Mouse (Mus musculus): ENCODE results near the gene Rap2a. TPM values are rescaled to one million over a fixed set of nuclear protein-coding genes. Genes with fewer than 3 reads are reported as not detected.
A peak's percentile ranks its signal among the peaks of the same experiment; 100 is the strongest.

Rap2a gene
- polyA plus RNA-seq, 1 experiment from 2014 or later = 19.7 TPM

DNA sequence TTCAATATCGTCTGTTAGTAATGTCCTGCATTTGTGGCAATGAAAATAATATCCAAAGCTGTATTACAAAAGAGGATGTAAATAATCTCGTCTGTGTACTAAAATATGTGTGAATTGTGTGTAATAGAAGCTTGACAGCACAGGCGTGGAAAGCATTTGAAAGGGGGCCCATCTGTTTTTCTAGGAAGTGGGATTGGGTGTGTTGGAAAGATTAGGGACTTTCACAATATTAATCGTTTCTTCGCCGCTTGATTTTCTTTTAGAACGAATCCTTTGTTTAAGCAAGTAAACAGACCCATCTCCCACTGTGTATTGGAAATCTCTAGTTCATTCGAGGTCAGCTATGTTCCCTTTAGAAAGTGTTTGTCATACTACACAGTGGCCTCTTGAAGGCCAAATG is 64.2 kb downstream of the Rap2a start:
- Histone ChIP-seq H3K4me1 (ENCODE audit: control insufficient read depth, insufficient read depth, low read length) (no peaks in the 10 kb centered on the region), H3K27ac (ENCODE audit: low read depth, low read length) (no peak overlapping the region), H3K27me3 (ENCODE audit: control insufficient read depth, insufficient read depth, low read length) (no peaks in the 10 kb centered on the region), H3K4me2 (no peak overlapping the region), H3K9ac (ENCODE audit: low read length) (no peak overlapping the region), H3K36me3 (ENCODE audit: control insufficient read depth, insufficient read depth, low read length) (no peaks in the 10 kb centered on the region), H3K4me3 (ENCODE audit: low read depth, low read length) (no peak overlapping the region), H3K9me3 (ENCODE audit: control insufficient read depth, low read length) (no peaks in the 10 kb centered on the region)
- WGBS = 69% methylated on average over 8 of the region's 8 CpGs
- ATAC-seq (ENCODE audit: low FRiP score) = no peak
- no peak for DNase-seq (ENCODE audit: low spot score, missing footprints)

DNA sequence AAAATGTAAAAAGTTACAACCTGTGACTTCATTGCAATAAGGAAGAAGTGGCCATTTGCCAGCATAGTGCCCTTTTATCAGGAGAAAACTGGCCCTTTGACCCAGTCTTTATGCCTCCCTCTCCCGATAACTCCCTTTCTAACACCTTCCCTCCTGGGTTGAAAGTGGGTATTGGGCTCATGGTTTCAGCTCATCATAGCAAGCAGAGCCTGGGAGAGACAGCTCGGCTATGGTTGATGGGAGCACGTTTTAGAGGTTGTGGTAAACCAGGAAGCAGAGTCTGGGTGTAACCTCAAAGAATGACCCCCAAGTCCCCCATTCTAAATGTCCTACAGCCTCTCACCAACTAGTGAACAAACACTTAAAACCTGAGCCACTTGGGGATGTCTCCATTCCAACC is 64.7 kb downstream of the Rap2a start:
- no peaks in the 10 kb centered on the region for H3K4me1 ChIP-seq (ENCODE audit: control insufficient read depth, insufficient read depth, low read length)
- DNase-seq (ENCODE audit: low spot score, missing footprints) (peak; percentile 72), ATAC-seq (ENCODE audit: low FRiP score) (no peak)
- H3K27ac ChIP-seq (ENCODE audit: low read depth, low read length) = no peak overlapping the region
- H3K4me3 ChIP-seq (ENCODE audit: low read depth, low read length) = no peak overlapping the region
- H3K4me2 ChIP-seq = no peak overlapping the region
- no peaks in the 10 kb centered on the region for H3K27me3 ChIP-seq (ENCODE audit: control insufficient read depth, insufficient read depth, low read length)
- no peaks in the 10 kb centered on the region for H3K36me3 ChIP-seq (ENCODE audit: control insufficient read depth, insufficient read depth, low read length)
- H3K9ac ChIP-seq (ENCODE audit: low read length) = no peak overlapping the region
- H3K9me3 ChIP-seq (ENCODE audit: control insufficient read depth, low read length) = no peaks in the 10 kb centered on the region
- 85% methylated on average over 3 of the region's 3 CpGs for WGBS

DNA sequence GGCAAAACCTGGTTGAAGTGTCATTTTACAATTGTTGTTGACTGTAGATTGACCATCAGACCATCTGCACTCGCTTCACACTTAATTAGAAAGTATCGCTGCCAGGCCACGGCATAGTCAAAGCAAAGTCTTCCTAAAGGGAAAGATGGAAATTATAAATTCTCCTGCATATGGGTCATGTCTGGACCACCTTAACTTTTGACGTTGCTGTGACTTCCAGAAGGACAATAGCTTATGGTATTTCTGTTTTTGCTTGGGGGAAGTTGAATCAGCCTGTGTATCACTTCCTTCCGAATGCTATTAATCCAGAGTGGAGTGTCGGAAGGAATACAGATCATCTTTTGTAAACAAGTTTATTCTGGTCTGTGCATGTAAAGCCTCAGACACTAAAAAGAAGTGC is 65.6 kb downstream of the Rap2a start:
- 90% methylated on average over 6 of the region's 6 CpGs for WGBS

DNA sequence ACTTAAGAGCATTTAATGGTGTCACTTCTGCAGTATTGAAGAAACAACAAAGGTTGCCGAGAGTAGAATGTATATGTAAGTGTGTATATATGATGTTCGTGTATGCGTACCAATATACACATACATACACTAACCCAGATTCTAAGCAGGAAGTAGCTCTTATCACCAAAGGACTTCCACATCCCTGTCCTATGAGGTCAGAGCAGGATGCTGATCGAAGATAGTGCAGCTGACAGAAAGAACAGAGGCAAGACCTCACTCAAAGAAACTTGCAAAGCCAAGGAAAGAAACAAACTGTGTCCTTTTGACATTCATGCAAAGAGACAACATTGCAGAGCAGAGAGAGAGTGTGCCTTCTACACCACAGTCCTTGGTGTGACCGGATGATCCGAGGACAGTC is 66.3 kb downstream of the Rap2a start:
- Histone ChIP-seq H3K4me3 (ENCODE audit: low read depth, low read length) (no peak overlapping the region), H3K27me3 (ENCODE audit: control insufficient read depth, insufficient read depth, low read length) (no peaks in the 10 kb centered on the region), H3K36me3 (ENCODE audit: control insufficient read depth, insufficient read depth, low read length) (no peaks in the 10 kb centered on the region), H3K4me2 (no peak overlapping the region), H3K4me1 (ENCODE audit: control insufficient read depth, insufficient read depth, low read length) (no peaks in the 10 kb centered on the region), H3K27ac (ENCODE audit: low read depth, low read length) (no peak overlapping the region), H3K9me3 (ENCODE audit: control insufficient read depth, low read length) (no peaks in the 10 kb centered on the region), H3K9ac (ENCODE audit: low read length) (no peak overlapping the region)
- whole genome bisulfite sequencing = 85% methylated on average over 6 of the region's 6 CpGs
- DNase-seq (ENCODE audit: low spot score, missing footprints) (no peak), ATAC-seq (ENCODE audit: low FRiP score) (no peak)

More for the DNA sequence above, 65.6 kb downstream of the Rap2a start:
- Histone ChIP-seq H3K36me3 (ENCODE audit: control insufficient read depth, insufficient read depth, low read length) (no peaks in the 10 kb centered on the region), H3K9ac (ENCODE audit: low read length) (no peak overlapping the region), H3K9me3 (ENCODE audit: control insufficient read depth, low read length) (no peaks in the 10 kb centered on the region), H3K27ac (ENCODE audit: low read depth, low read length) (no peak overlapping the region), H3K4me3 (ENCODE audit: low read depth, low read length) (no peak overlapping the region), H3K4me2 (no peak overlapping the region), H3K4me1 (ENCODE audit: control insufficient read depth, insufficient read depth, low read length) (no peaks in the 10 kb centered on the region), H3K27me3 (ENCODE audit: control insufficient read depth, insufficient read depth, low read length) (no peaks in the 10 kb centered on the region)
- no peak for ATAC-seq (ENCODE audit: low FRiP score)
- DNase-seq (ENCODE audit: low spot score, missing footprints) = no peak

DNA sequence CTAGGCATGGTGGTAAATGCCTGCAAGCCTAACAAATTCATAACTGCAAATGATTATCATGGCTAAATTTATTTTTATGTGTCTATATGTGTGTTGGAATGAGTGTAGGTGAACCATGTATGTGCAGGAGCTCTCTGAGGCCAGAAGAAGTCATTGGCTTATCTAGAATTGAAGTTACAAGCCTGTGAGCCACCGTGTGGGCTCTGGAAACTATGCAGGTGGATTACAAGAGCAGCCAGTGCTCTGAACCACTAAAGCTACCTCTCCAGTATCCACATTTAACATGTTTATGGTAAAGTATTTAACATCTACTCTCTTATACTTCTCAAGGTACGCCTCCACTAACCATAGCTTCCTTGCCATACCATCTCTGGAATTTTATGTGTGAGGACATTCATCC is 66.7 kb downstream of the Rap2a start:
- WGBS = 73% methylated on average over 2 of the region's 2 CpGs
- Histone ChIP-seq H3K27me3 (ENCODE audit: control insufficient read depth, insufficient read depth, low read length) (no peaks in the 10 kb centered on the region), H3K27ac (ENCODE audit: low read depth, low read length) (no peak overlapping the region), H3K36me3 (ENCODE audit: control insufficient read depth, insufficient read depth, low read length) (no peaks in the 10 kb centered on the region), H3K4me1 (ENCODE audit: control insufficient read depth, insufficient read depth, low read length) (no peaks in the 10 kb centered on the region), H3K9ac (ENCODE audit: low read length) (no peak overlapping the region), H3K4me2 (no peak overlapping the region), H3K4me3 (ENCODE audit: low read depth, low read length) (no peak overlapping the region), H3K9me3 (ENCODE audit: control insufficient read depth, low read length) (no peaks in the 10 kb centered on the region)
- ATAC-seq (ENCODE audit: low FRiP score) = no peak
- DNase-seq (ENCODE audit: low spot score, missing footprints) = no peak

Other genes with a start within 250 kb of the Rap2a start
- 36.4 and 40.8 TPM in 2 replicates for gene Mbnl2, start 202.8 kb upstream of the Rap2a start, polyA plus RNA-seq (2014; fragmentation: Nextera tagmentation; extraction: Ambion mirVana)

Data from midbrain, embryonic 11.5 days (tissue).